Mouse (Mus musculus): Measurements from ENCODE around the gene Xab2. TPM values are rescaled to one million over a fixed set of nuclear protein-coding genes. Genes with fewer than 3 reads are reported as not detected.
A peak's percentile ranks its signal among the peaks of the same experiment; 100 is the strongest.

Gene Xab2
- polyA plus RNA-seq, 1 experiment from 2014 or later, result 15.9 TPM

DNA sequence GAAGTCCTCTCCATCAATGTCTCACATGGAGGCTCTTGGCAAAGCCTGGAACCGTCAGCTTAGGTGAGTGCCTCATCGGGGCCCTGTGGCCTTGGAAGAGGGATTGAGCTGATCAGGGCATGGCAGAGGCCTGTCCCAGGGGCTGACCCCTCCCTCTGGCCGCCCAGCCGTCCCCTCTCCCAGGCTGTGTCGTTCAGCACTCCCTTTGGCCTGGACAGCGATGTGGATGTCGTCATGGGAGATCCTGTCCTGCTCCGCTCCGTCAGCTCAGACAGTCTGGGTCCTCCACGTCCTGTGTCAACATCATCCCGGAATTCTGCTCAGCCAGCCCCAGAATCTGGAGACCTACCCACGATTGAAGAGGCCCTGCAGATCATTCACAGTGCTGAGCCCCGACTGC, 17.7 kb downstream of the Xab2 start:
- Histone ChIP-seq H3K4me2 (ENCODE audit: low read depth, low read length) (no peak overlapping the region), H3K4me3 (ENCODE audit: low read depth, low read length) (no peak overlapping the region), H3K27me3 (ENCODE audit: insufficient read depth, low read length) (no peaks in the 10 kb centered on the region), H3K36me3 (replicated peaks; ENCODE audit: insufficient read depth, low read length) (peaks cover 8% of the 10 kb centered on the region; the same call in 1 of the 2 replicates), H3K27ac (ENCODE audit: low read depth) (no peak overlapping the region), H3K4me1 (ENCODE audit: insufficient read depth) (no peaks in the 10 kb centered on the region), H3K9me3 (ENCODE audit: low read length) (no peaks in the 10 kb centered on the region), H3K9ac (replicated peaks) (no peak overlapping the region)
- TF ChIP-seq CTCF (IDR thresholded peaks at IDR 0.05; ENCODE audit: low read depth) (no peak), EP300 (IDR thresholded peaks at IDR 0.05; ENCODE audit: low read depth) (no peak)
- no peak for ATAC-seq
- no peak for DNase-seq
- 73% methylated on average over 13 of the region's 13 CpGs for WGBS (ENCODE audit: insufficient replicate concordance)

DNA sequence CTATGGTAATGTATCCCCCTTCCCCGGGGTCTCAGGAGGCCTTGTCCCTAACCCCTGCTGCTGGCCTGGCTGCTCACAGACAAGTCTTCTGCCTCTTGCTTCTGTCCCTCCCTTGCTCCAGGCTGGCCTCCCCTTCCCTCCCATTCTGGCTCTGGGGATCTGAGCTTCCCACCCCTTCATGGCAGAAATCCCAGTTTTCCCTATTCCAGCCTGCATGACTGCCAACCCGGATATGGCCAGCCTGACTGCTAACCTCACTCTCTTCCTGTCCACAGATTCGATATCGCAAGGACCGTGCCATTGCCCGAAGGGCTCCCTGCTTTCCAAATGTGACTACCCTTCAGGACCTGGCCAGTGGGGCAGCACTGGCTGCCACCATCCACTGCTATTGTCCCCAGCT, 20.7 kb downstream of the Xab2 start:
- Histone ChIP-seq H3K9ac (replicated peaks) (no peak overlapping the region), H3K36me3 (replicated peaks; ENCODE audit: insufficient read depth, low read length) (0 out of 2 replicates have a peak, but pooled peaks cover 5% of the 10 kb centered on the region), H3K27ac (ENCODE audit: low read depth) (no peak overlapping the region), H3K4me1 (ENCODE audit: insufficient read depth) (no peaks in the 10 kb centered on the region), H3K27me3 (ENCODE audit: insufficient read depth, low read length) (no peaks in the 10 kb centered on the region), H3K4me2 (ENCODE audit: low read depth, low read length) (no peak overlapping the region), H3K9me3 (ENCODE audit: low read length) (no peaks in the 10 kb centered on the region), H3K4me3 (ENCODE audit: low read depth, low read length) (no peak overlapping the region)
- DNase-seq (no peak), ATAC-seq (no peak)
- 70% methylated on average over 6 of the region's 6 CpGs for WGBS (ENCODE audit: insufficient replicate concordance)
- TF ChIP-seq EP300 (IDR thresholded peaks at IDR 0.05; ENCODE audit: low read depth), result no peak
- no peak for TF ChIP-seq CTCF (IDR thresholded peaks at IDR 0.05; ENCODE audit: low read depth)

GRCm38 (mm10) chr8:3599219-3599618, 21.9 kb downstream of the Xab2 start:
- 83% methylated on average over 1 of the region's 1 CpGs for WGBS (ENCODE audit: insufficient replicate concordance)
- Histone ChIP-seq H3K9me3 (ENCODE audit: low read length) (no peaks in the 10 kb centered on the region), H3K4me2 (ENCODE audit: low read depth, low read length) (no peak overlapping the region), H3K27ac (ENCODE audit: low read depth) (no peak overlapping the region), H3K4me3 (ENCODE audit: low read depth, low read length) (no peak overlapping the region), H3K36me3 (replicated peaks; ENCODE audit: insufficient read depth, low read length) (0 out of 2 replicates have a peak, but pooled peaks cover 5% of the 10 kb centered on the region), H3K4me1 (ENCODE audit: insufficient read depth) (no peaks in the 10 kb centered on the region), H3K27me3 (ENCODE audit: insufficient read depth, low read length) (no peaks in the 10 kb centered on the region), H3K9ac (replicated peaks) (no peak overlapping the region)
- TF ChIP-seq EP300 (IDR thresholded peaks at IDR 0.05; ENCODE audit: low read depth) (no peak), CTCF (IDR thresholded peaks at IDR 0.05; ENCODE audit: low read depth) (no peak)
- DNase-seq (no peak), ATAC-seq (no peak)

DNA sequence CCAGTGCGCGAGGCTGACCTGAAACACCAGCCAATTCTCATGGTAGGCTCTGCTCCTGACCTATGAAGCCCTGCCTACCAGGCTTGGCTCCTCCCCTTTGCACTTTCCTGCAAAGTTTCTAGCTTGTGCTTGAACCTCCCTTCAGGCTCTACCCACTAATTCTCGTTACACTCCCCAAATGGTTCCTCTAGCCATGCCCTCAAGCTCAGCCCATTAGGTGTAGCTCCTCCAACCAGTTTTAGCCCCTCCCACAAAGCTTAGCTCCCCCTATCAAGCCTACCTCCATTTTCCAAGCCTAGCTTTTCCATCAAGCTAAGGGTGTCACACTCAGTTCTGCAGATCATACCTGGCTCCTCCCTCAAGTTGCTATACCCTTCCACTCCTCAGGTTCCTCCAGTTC, 23.1 kb downstream of the Xab2 start:
- no peak overlapping the region for H3K9ac ChIP-seq (replicated peaks)
- ATAC-seq (no peak), DNase-seq (no peak)
- no peak overlapping the region for H3K4me2 ChIP-seq (ENCODE audit: low read depth, low read length)
- no peak overlapping the region for H3K27ac ChIP-seq (ENCODE audit: low read depth)
- H3K4me3 ChIP-seq (ENCODE audit: low read depth, low read length), result no peak overlapping the region
- H3K27me3 ChIP-seq (ENCODE audit: insufficient read depth, low read length), result no peaks in the 10 kb centered on the region
- H3K36me3 ChIP-seq (replicated peaks; ENCODE audit: insufficient read depth, low read length), result 0 out of 2 replicates have a peak, but pooled peaks cover 3% of the 10 kb centered on the region
- 65% methylated on average over 3 of the region's 3 CpGs for WGBS (ENCODE audit: insufficient replicate concordance)
- H3K4me1 ChIP-seq (ENCODE audit: insufficient read depth), result 0 out of 2 replicates have a peak, but pooled peaks cover 3% of the 10 kb centered on the region
- no peaks in the 10 kb centered on the region for H3K9me3 ChIP-seq (ENCODE audit: low read length)
- TF ChIP-seq CTCF (IDR thresholded peaks at IDR 0.05; ENCODE audit: low read depth) (no peak), EP300 (IDR thresholded peaks at IDR 0.05; ENCODE audit: low read depth) (no peak)

DNA sequence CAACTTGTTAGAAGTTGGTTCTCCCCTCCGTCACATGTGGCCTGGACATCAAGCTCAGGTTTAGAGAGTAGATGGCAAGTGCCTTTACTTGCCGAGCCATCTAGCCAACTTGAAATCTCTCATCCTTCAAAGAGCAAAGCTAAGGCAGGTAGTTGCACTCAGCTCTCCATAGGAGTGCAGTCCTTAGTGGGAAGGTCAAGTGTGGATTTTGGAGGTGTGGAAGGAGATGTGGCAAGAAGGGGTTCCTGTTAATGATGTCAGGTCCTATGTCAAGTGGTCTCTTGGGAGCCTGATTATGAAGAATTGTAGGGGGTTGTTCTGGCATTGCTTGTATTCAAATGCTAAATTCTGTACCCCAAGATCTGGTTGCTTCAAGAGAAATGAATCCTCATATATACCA, 26.6 kb downstream of the Xab2 start:
- no peaks in the 10 kb centered on the region for H3K9me3 ChIP-seq (ENCODE audit: low read length)
- ATAC-seq, result no peak
- TF ChIP-seq CTCF (IDR thresholded peaks at IDR 0.05; ENCODE audit: low read depth), result no peak
- no peak for TF ChIP-seq EP300 (IDR thresholded peaks at IDR 0.05; ENCODE audit: low read depth)
- H3K4me3 ChIP-seq (ENCODE audit: low read depth, low read length), result no peak overlapping the region
- no peaks in the 10 kb centered on the region for H3K36me3 ChIP-seq (replicated peaks; ENCODE audit: insufficient read depth, low read length)
- H3K27ac ChIP-seq (ENCODE audit: low read depth), result no peak overlapping the region
- no peak for DNase-seq
- 79% methylated on average over 2 of the region's 2 CpGs for WGBS (ENCODE audit: insufficient replicate concordance)
- H3K27me3 ChIP-seq (ENCODE audit: insufficient read depth, low read length), result no peaks in the 10 kb centered on the region
- 0 out of 2 replicates have a peak, but pooled peaks cover 3% of the 10 kb centered on the region for H3K4me1 ChIP-seq (ENCODE audit: insufficient read depth)
- no peak overlapping the region for H3K9ac ChIP-seq (replicated peaks)
- H3K4me2 ChIP-seq (ENCODE audit: low read depth, low read length), result no peak overlapping the region

- TF ChIP-seq EP300 (IDR thresholded peaks at IDR 0.05; ENCODE audit: low read depth) (no peak), CTCF (IDR thresholded peaks at IDR 0.05; ENCODE audit: low read depth) (no peak)
- 54% methylated on average over 3 of the region's 3 CpGs for WGBS (ENCODE audit: insufficient replicate concordance)
- H3K4me3 ChIP-seq (ENCODE audit: low read depth, low read length), result no peak overlapping the region
- H3K36me3 ChIP-seq (replicated peaks; ENCODE audit: insufficient read depth, low read length), result no peaks in the 10 kb centered on the region
- no peaks in the 10 kb centered on the region for H3K9me3 ChIP-seq (ENCODE audit: low read length)
- H3K27ac ChIP-seq (ENCODE audit: low read depth), result no peak overlapping the region
- ATAC-seq (no peak), DNase-seq (no peak)
- no peak overlapping the region for H3K9ac ChIP-seq (replicated peaks)
- no peaks in the 10 kb centered on the region for H3K27me3 ChIP-seq (ENCODE audit: insufficient read depth, low read length)
- no peak overlapping the region for H3K4me2 ChIP-seq (ENCODE audit: low read depth, low read length)
- 0 out of 2 replicates have a peak, but pooled peaks cover 3% of the 10 kb centered on the region for H3K4me1 ChIP-seq (ENCODE audit: insufficient read depth)
Observed at GRCm38 (mm10) chr8:3593470-3593869, 27.6 kb downstream of the Xab2 start.

DNA sequence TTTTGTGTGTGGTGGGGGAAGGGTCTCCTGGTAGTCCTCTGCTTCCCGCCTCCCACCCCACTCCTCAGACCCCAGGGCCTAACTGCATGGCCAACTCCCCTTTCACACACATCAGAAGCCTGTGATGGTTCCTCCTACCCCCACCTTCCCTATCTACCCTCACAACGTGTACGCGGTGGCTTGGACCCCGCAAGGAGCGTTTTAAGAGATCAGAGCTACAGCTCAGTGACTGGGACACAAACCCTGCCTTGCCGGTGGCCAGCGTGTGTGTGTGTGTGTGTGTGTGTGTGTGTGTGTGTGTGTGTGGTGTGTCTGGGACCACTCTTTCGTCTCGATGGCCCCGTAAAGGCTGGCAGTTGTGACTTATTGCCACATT, 32.9 kb downstream of the Xab2 start:
- Histone ChIP-seq H3K27me3 (ENCODE audit: insufficient read depth, low read length) (peaks cover 10% of the 10 kb centered on the region; the same call in 1 of the 2 replicates), H3K9ac (replicated peaks) (peak overlapping the region; percentile 61), H3K4me2 (ENCODE audit: low read depth, low read length) (peak overlapping the region; percentile 83), H3K4me3 (ENCODE audit: low read depth, low read length) (peak overlapping the region; percentile 71), H3K9me3 (ENCODE audit: low read length) (no peaks in the 10 kb centered on the region), H3K27ac (ENCODE audit: low read depth) (peak overlapping the region; percentile 71), H3K36me3 (replicated peaks; ENCODE audit: insufficient read depth, low read length) (no peaks in the 10 kb centered on the region), H3K4me1 (ENCODE audit: insufficient read depth) (peaks cover 4% of the 10 kb centered on the region; the same call in 1 of the 2 replicates)
- DNase-seq (no peak), ATAC-seq (peak; percentile 30; the same call in 1 of the 2 replicates)
- TF ChIP-seq CTCF (IDR thresholded peaks at IDR 0.05; ENCODE audit: low read depth), result no peak
- no peak for TF ChIP-seq EP300 (IDR thresholded peaks at IDR 0.05; ENCODE audit: low read depth)
- WGBS (ENCODE audit: insufficient replicate concordance), result 5% methylated on average over 11 of the region's 11 CpGs

Measured in liver, postnatal 0 days (tissue).